Mouse (Mus musculus): ENCODE data around the gene Stat5b.

Stat5b gene

DNA sequence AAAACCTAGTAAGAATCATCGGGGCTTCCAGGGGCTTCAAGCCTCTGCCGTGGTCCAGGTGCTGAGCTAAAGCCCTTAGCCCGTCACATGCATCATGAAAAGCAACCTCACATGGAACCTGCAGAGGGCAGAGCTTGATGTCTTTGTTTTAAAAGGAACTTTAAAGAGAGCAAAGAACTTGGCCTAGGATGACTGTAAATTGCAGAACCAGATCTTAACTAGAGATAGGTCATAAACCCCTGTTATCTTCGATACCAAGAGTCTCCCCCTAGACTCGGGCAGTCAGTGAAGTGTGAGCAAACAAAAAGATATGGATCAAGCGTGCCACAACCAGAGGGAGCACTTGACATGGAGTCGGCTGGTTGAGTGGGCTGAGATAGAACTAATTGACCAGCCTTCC is 15.1 kb upstream of the Stat5b start:
- no peak for DNase-seq (ENCODE audit: low read depth, low spot score)

- DNase-seq (ENCODE audit: low read depth, low spot score), result no peak
Observed at GRCm38 (mm10) chr11:100863141-100863540, 12.6 kb upstream of the Stat5b start.

DNA sequence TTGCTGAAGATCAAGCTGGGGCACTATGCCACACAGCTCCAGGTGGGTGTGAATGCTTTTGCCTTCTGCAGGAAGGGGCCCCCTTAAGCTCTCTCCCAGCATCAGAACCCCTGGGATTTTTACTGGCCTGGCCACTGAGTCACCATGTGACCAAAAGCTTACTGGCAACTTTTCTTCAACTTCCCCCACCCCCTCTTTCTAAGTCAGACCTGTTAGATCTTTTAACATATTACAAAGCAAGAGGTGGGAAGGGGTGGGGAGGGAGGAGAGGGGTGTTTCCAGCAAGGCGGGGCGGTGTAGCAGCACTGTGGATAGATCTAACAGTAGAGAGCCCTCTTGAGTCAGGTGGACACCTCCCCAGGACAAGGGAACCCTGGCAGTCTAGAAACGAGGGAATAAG is 11.3 kb upstream of the Stat5b start:
- DNase-seq (ENCODE audit: low read depth, low spot score), result peak; percentile 71

- no peak for DNase-seq (ENCODE audit: low read depth, low spot score)
Observed at GRCm38 (mm10) chr11:100861335-100861734, 10.8 kb upstream of the Stat5b start.

DNA sequence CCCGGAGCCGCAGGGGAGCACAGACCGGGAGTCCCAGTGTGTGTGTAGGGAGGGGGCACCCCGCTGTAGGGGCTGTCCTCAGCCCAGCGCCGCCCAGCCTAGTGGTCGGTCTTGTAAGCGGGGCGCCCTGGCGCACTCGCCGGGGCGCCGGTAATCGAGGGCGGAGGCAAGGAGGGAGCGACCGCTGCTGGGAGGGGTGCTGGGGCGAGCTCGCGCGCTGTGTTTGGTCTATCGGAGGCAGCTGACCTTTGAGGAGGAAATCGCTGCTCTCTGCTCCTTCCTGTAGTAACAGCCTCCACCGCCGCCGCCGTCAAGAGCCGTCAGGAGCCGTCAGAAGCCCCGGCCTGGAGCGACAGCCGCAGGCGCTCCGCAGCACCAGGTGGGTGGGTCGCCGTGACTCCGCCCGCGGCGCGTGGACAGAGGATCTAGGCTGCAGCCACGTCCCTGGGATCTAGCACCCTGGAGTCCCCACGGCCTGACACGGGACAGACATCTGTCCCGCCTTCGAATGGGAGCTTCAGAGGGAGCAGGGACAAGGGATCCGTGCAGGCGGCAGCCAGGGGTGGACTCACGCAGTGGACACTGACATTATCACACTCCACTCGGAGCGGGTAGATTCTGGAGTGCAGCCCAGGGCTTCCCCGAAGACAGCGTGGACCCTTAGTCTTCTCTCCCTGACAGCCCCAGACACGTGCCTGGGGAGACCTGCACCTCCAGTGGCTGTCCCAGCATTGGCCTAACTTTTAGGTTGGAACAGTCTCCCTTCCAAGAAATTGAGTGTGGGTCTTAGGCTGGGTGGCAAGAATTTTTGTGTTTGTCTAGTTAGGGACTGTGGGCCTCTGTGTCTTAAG is 9.9 kb upstream of the Stat5b start:
- peak; percentile 95 for DNase-seq (ENCODE audit: low read depth, low spot score)

- DNase-seq (ENCODE audit: low read depth, low spot score), result peak; percentile 51
Observed at GRCm38 (mm10) chr11:100859579-100860075, 9.1 kb upstream of the Stat5b start.

DNA sequence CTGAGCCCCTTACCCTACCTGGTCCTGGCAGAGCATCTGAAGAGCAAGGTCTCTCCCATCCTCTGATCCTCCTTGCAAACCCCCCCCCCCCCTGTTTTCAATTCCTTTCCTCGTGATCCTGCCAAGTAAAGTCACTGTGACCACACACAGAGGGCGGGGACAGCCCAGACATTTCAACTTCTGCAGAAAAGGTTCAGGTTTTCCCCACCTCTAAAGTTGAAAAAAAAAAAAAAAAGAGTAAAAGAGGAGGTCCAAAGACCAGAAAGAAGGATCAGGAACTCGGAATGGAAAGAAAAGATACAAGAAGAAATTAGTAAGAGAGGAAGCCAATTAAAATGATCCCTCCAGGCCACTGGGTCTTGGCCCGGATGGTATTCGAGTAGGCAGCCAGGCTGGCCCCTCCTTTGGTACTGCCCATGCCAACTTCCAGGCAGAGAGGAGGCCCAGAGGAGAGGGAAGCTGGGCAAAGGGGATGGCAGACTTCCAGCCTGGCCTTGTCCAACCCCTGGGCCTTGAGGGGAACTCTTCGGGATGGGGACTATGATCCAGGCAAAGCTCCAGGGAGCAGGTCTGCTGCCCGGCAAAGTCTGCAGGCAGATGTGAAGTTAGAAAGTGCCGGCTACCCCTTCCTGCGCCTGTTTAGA is 8.5 kb upstream of the Stat5b start, which contains the start of gene Stat5a:
Stat5a (plus strand) TSS at position 417 of the 644 bp plus-strand sequence.
- no peak for DNase-seq (ENCODE audit: low read depth, low spot score)

DNA sequence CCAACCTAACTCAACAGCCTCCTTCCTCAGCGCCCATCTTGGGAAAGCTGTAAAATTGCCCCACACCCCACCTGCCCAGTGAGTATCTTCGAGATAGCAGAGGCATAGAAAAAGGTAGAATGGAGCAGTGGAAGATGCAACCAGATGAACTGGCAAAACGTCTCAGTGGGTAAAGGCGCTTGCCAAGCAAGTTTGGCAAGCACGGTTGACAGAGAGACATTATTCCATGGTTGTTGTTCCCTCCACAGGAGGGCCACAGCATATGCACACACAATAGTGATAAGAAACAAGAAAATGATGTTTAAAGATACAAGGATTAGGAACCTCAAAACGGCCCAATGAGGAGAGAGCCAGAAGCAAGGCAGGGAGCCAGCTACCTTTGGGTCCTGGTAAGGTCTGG is 7.4 kb upstream of the Stat5b start:
- no peak for DNase-seq (ENCODE audit: low read depth, low spot score)

- no peak for DNase-seq (ENCODE audit: low read depth, low spot score)
Observed at GRCm38 (mm10) chr11:100855178-100855577, 4.7 kb upstream of the Stat5b start.

DNA sequence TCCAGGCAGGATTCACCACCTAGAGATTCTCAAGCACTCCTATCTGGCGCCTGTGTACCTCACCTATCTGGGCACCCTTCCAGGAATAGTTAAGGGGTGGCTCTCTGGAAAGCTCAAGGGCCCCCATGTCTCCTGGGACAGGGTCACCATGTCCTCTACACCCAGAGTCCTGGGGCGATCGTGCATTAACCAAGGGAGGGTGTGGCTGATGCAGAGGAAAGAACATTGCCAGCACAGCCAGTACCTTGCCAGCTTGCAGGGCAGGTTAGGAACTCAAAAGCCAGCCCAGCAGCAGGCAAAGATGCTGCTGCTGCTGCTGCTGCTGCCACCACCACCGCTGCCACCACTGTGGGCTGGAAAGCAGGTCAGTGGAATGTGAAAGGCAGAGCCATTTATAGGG is 3.7 kb upstream of the Stat5b start:
- DNase-seq (ENCODE audit: low read depth, low spot score), result no peak

DNA sequence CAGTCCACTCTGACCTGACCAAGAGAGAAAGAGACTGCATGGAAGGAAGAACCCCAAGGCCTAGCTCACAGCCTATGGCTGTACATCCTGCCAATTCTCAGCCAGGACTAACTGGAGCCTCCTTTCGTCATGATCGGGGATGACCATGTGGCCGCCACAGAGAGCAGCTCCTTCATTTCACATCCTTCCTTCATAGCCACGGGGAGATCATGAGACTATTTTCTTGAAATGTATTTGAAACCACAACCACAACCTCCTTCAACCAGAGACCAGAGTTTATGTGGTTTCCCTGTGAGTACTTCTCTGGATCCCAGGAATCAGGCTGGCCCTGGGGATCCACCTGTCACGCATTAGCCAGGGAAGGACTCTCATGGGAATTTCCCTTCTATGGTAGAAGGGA is 2.5 kb upstream of the Stat5b start:
- DNase-seq (ENCODE audit: low read depth, low spot score), result no peak

- DNase-seq (ENCODE audit: low read depth, low spot score), result peak; percentile 51
Observed at GRCm38 (mm10) chr11:100852088-100852487, 1.6 kb upstream of the Stat5b start.

- DNase-seq (ENCODE audit: low read depth, low spot score), result peak; percentile 56
Observed at GRCm38 (mm10) chr11:100850778-100851528, 429 bp upstream of the Stat5b start.

- DNase-seq (ENCODE audit: low read depth, low spot score), result no peak
Observed at GRCm38 (mm10) chr11:100849456-100850037, 977 bp downstream of the Stat5b start.

- DNase-seq (ENCODE audit: low read depth, low spot score), result no peak
Observed at GRCm38 (mm10) chr11:100848789-100849379, 1.6 kb downstream of the Stat5b start.

DNA sequence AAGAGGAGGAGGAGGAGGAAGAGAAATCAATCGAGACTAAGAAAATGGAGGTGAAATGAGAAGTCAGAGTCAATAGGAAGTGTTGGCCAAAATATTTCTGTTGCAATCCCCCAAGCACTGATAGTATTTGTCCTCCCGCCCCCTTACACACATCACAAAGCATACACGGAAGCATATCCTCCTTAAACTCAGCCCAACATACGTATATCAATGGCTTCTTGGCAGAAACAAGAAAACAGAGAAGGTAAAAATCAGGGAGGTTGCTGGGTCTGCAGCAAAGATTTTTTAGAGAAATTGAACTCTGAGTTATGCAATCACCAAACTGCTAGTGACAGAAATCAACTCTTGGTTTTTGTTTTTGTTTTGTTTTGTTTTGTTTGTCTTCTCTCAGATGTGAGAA is 2.4 kb downstream of the Stat5b start:
- peak; percentile 80 for DNase-seq (ENCODE audit: low read depth, low spot score)

DNA sequence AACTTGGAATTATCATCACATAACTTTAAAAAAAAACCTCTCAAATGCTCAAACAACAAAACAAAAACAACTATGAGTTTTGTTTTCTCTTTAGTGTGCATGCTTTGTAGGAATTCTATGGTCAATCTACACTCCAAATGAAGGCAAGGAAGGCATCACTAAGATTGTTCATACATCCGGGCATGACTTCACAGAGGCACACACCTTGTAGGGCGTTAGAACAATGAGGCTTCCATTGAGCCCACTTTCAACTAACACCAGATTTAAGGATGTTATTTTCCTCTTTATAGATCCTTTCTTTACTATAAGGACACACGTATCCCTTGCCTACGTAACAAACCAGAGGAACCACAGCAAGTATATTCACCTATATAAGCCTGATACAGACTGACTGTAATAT is 3.0 kb downstream of the Stat5b start:
- DNase-seq (ENCODE audit: low read depth, low spot score), result peak; percentile 55

GRCm38 (mm10) chr11:100845793-100846192 is 4.7 kb downstream of the Stat5b start:
- DNase-seq (ENCODE audit: low read depth, low spot score), result peak; percentile 84

DNA sequence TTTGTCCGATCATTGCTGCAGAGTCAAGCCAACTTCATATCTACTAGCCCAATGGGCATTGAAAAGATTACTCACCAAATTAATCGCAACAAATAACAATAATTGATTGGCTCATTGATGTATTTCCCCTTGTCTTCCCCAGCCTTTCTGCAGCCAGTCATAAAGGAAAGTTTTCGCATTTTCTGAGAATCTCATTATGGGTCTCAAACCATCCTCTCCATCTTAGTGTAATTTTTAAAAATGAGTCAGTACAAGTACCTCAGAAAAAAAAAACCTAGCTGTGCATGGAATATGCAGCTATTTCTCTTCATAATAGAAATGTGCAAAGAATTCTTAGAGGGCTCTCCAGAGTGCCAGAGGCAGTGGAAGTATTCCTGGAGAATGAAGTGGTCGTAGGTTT is 6.4 kb downstream of the Stat5b start:
- DNase-seq (ENCODE audit: low read depth, low spot score), result peak; percentile 24

GRCm38 (mm10) chr11:100843070-100843669 is 7.4 kb downstream of the Stat5b start:
- DNase-seq (ENCODE audit: low read depth, low spot score), result peak; percentile 53

DNA sequence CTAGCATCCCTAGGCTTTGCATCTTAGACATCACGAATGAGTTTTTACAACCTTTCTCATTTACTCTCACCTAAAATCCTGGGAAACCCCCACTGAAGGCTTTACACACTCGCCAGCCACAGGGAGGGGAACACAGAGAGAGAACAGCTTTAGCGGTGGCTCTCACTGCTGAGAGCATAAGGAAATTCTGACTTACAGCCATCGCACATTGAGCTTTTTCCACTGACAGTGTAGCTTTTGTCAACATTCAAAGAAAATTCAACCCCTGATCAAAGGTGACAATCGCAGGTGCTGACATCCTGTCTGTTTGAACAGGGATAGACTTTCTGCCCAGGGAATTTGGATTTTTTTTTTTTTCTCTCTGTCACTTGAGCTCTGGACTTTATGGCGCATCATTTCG is 8.5 kb downstream of the Stat5b start:
- peak; percentile 77 for DNase-seq (ENCODE audit: low read depth, low spot score)
